Mouse (Mus musculus): Measurements from ENCODE around the gene Creb5. TPM values are rescaled to one million over a fixed set of nuclear protein-coding genes. Genes with fewer than 3 reads are reported as not detected.

Creb5 gene
- total and polyA plus RNA-seq, 2 experiments from 2014 or later = 1.6 to 3.2 TPM

- Histone ChIP-seq H3K9me3 (ENCODE audit: low read length) (no peaks in the 10 kb centered on the region), H3K4me2 (ENCODE audit: low read depth, low read length, poor library complexity, severe bottlenecking) (no peak overlapping the region), H3K27ac (ENCODE audit: low read depth, low read length) (peak overlapping the region; percentile 32; the same call in 1 of the 2 replicates), H3K4me3 (ENCODE audit: low read depth, low read length) (no peak overlapping the region), H3K27me3 (ENCODE audit: insufficient read depth, low read length) (peaks cover 4% of the 10 kb centered on the region; the same call in 1 of the 2 replicates), H3K9ac (replicated peaks; ENCODE audit: low read length, poor library complexity, severe bottlenecking) (no peak overlapping the region), H3K4me1 (ENCODE audit: insufficient read depth, low read length) (no peaks in the 10 kb centered on the region), H3K36me3 (ENCODE audit: insufficient read depth, low read length) (no peaks in the 10 kb centered on the region)
- DNase-seq (ENCODE audit: low spot score) (no peak), ATAC-seq (ENCODE audit: low FRiP score) (no peak)
- WGBS = 75% methylated on average over 4 of the region's 4 CpGs
- no peak for TF ChIP-seq CTCF (IDR thresholded peaks at IDR 0.05)
Observed at GRCm38 (mm10) chr6:53572456-53572855, 285.4 kb downstream of the Creb5 start.

GRCm38 (mm10) chr6:53572979-53573710 lies 286.1 kb downstream of the Creb5 start:
- TF ChIP-seq CTCF (IDR thresholded peaks at IDR 0.05) = no peak
- peak; percentile 94 for DNase-seq (ENCODE audit: low spot score)
- H3K27ac ChIP-seq (ENCODE audit: low read depth, low read length) = peak overlapping the region; percentile 18; the same call in 1 of the 2 replicates
- no peak overlapping the region; the same call in 1 of the 2 replicates for H3K9ac ChIP-seq (replicated peaks; ENCODE audit: low read length, poor library complexity, severe bottlenecking)
- ATAC-seq (ENCODE audit: low FRiP score) = peak; percentile 88
- peak overlapping the region; percentile 26; the same call in 1 of the 2 replicates for H3K4me3 ChIP-seq (ENCODE audit: low read depth, low read length)
- no peaks in the 10 kb centered on the region for H3K9me3 ChIP-seq (ENCODE audit: low read length)
- peaks cover 4% of the 10 kb centered on the region; the same call in 1 of the 2 replicates for H3K27me3 ChIP-seq (ENCODE audit: insufficient read depth, low read length)
- 3% methylated on average over 15 of the region's 16 CpGs for WGBS
- no peaks in the 10 kb centered on the region for H3K36me3 ChIP-seq (ENCODE audit: insufficient read depth, low read length)
- no peaks in the 10 kb centered on the region for H3K4me1 ChIP-seq (ENCODE audit: insufficient read depth, low read length)
- H3K4me2 ChIP-seq (ENCODE audit: low read depth, low read length, poor library complexity, severe bottlenecking) = peak overlapping the region; percentile 42

DNA sequence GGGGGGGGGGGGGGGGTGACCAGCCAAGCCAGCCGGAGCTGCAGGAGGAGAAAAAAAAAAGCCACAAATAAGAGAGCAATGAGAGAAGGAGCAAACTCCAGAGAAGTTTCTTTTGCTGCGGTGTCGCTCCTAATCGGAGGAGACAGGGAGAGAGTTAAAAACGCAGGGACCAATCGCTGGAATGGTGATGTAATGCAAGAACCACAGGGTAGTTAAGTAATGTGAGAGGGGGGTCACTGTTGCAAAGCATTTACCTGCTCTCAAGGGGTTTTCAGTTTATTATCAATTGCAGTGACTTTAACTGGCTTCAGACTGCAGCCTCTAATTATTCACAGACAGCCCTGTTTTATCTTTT lies 286.6 kb downstream of the Creb5 start:
- 2% methylated on average over 6 of the region's 6 CpGs for whole genome bisulfite sequencing
- DNase-seq (ENCODE audit: low spot score) = peak; percentile 38
- H3K4me1 ChIP-seq (ENCODE audit: insufficient read depth, low read length) = no peaks in the 10 kb centered on the region
- peak overlapping the region; percentile 18; the same call in 1 of the 2 replicates for H3K27ac ChIP-seq (ENCODE audit: low read depth, low read length)
- H3K4me3 ChIP-seq (ENCODE audit: low read depth, low read length) = peak overlapping the region; percentile 26; the same call in 1 of the 2 replicates
- H3K9me3 ChIP-seq (ENCODE audit: low read length) = no peaks in the 10 kb centered on the region
- H3K36me3 ChIP-seq (ENCODE audit: insufficient read depth, low read length) = no peaks in the 10 kb centered on the region
- peak overlapping the region; percentile 42 for H3K4me2 ChIP-seq (ENCODE audit: low read depth, low read length, poor library complexity, severe bottlenecking)
- peak; percentile 55; the same call in 1 of the 2 replicates for ATAC-seq (ENCODE audit: low FRiP score)
- peaks cover 4% of the 10 kb centered on the region; the same call in 1 of the 2 replicates for H3K27me3 ChIP-seq (ENCODE audit: insufficient read depth, low read length)
- no peak for TF ChIP-seq CTCF (IDR thresholded peaks at IDR 0.05)
- H3K9ac ChIP-seq (replicated peaks; ENCODE audit: low read length, poor library complexity, severe bottlenecking) = no peak overlapping the region; the same call in 1 of the 2 replicates

DNA sequence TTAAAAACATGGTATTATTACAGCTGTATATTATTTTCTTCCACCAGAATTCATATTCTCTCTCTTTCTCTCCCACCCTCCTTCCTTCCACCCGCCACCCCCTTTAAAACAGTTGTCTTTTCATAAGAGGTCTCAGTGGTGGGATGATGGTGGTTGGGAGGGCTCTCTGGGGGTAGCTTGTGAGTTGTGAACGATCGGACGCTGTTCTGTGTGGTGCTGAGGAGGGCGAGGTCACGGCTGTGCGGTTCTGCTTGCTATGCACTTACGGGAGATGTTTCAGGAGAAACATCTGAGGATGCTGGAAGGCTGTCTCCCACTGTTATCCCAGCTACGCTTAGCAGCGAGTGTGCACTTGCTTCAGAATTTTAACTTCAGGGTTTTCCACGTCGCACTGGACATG lies 287.0 kb downstream of the Creb5 start:
- H3K27ac ChIP-seq (ENCODE audit: low read depth, low read length) = 0 out of 2 replicates have a peak overlapping the region, but pooled peaks have one; percentile 18
- WGBS = 28% methylated on average over 12 of the region's 12 CpGs
- ATAC-seq (ENCODE audit: low FRiP score) = no peak
- peak overlapping the region; percentile 42 for H3K4me2 ChIP-seq (ENCODE audit: low read depth, low read length, poor library complexity, severe bottlenecking)
- H3K27me3 ChIP-seq (ENCODE audit: insufficient read depth, low read length) = peaks cover 4% of the 10 kb centered on the region; the same call in 1 of the 2 replicates
- no peak overlapping the region for H3K9ac ChIP-seq (replicated peaks; ENCODE audit: low read length, poor library complexity, severe bottlenecking)
- no peak for TF ChIP-seq CTCF (IDR thresholded peaks at IDR 0.05)
- H3K4me1 ChIP-seq (ENCODE audit: insufficient read depth, low read length) = no peaks in the 10 kb centered on the region
- H3K4me3 ChIP-seq (ENCODE audit: low read depth, low read length) = peak overlapping the region; percentile 26
- DNase-seq (ENCODE audit: low spot score) = no peak
- no peaks in the 10 kb centered on the region for H3K9me3 ChIP-seq (ENCODE audit: low read length)
- no peaks in the 10 kb centered on the region for H3K36me3 ChIP-seq (ENCODE audit: insufficient read depth, low read length)

DNA sequence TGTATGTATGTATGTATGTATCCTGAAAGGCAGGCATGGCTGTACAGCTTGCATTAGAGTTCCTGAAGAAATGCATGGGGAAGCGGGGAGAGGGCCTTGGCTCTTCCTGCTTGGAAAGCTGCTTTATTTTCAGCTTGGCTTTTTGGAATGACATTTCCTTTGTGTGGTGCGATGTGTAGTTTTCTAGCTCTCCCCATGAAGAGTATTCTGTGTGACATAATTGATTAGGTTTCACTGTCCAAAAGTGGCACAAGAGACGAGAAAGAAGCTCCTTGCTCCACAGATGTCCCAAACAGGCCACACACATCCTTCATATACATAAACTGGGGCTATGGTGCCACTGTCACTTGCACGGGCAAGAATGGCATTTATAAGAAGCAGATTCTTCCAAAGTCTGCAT lies 288.1 kb downstream of the Creb5 start:
- Histone ChIP-seq H3K36me3 (ENCODE audit: insufficient read depth, low read length) (no peaks in the 10 kb centered on the region), H3K27ac (ENCODE audit: low read depth, low read length) (no peak overlapping the region), H3K4me3 (ENCODE audit: low read depth, low read length) (no peak overlapping the region), H3K4me1 (ENCODE audit: insufficient read depth, low read length) (no peaks in the 10 kb centered on the region), H3K9me3 (ENCODE audit: low read length) (no peaks in the 10 kb centered on the region), H3K9ac (replicated peaks; ENCODE audit: low read length, poor library complexity, severe bottlenecking) (no peak overlapping the region), H3K4me2 (ENCODE audit: low read depth, low read length, poor library complexity, severe bottlenecking) (peak overlapping the region; percentile 42), H3K27me3 (ENCODE audit: insufficient read depth, low read length) (peaks cover 4% of the 10 kb centered on the region; the same call in 1 of the 2 replicates)
- no peak for TF ChIP-seq CTCF (IDR thresholded peaks at IDR 0.05)
- 65% methylated on average over 4 of the region's 4 CpGs for WGBS
- ATAC-seq (ENCODE audit: low FRiP score) (no peak), DNase-seq (ENCODE audit: low spot score) (no peak)

GRCm38 (mm10) chr6:53575836-53576235 lies 288.8 kb downstream of the Creb5 start:
- TF ChIP-seq CTCF (IDR thresholded peaks at IDR 0.05) = no peak
- ATAC-seq (ENCODE audit: low FRiP score) (no peak), DNase-seq (ENCODE audit: low spot score) (no peak)
- WGBS = 98% methylated on average over 3 of the region's 3 CpGs
- no peak overlapping the region for H3K4me3 ChIP-seq (ENCODE audit: low read depth, low read length)
- H3K27me3 ChIP-seq (ENCODE audit: insufficient read depth, low read length) = peaks cover 4% of the 10 kb centered on the region; the same call in 1 of the 2 replicates
- no peak overlapping the region for H3K9ac ChIP-seq (replicated peaks; ENCODE audit: low read length, poor library complexity, severe bottlenecking)
- no peak overlapping the region for H3K4me2 ChIP-seq (ENCODE audit: low read depth, low read length, poor library complexity, severe bottlenecking)
- no peak overlapping the region for H3K27ac ChIP-seq (ENCODE audit: low read depth, low read length)
- no peaks in the 10 kb centered on the region for H3K9me3 ChIP-seq (ENCODE audit: low read length)
- no peaks in the 10 kb centered on the region for H3K36me3 ChIP-seq (ENCODE audit: insufficient read depth, low read length)
- H3K4me1 ChIP-seq (ENCODE audit: insufficient read depth, low read length) = no peaks in the 10 kb centered on the region
